Mouse (Mus musculus): Measurements from ENCODE around the gene Gm49383. TPM values are rescaled to one million over a fixed set of nuclear protein-coding genes. Genes with fewer than 3 reads are reported as not detected.
A peak's percentile ranks its signal among the peaks of the same experiment; 100 is the strongest.

The Gm49383 gene
- polyA plus RNA-seq, 1 experiment: not detected

GRCm38 (mm10) chr12:69210056-69210979, 13.4 kb upstream of the Gm49383 start:
- Histone ChIP-seq H3K27ac (ENCODE audit: control insufficient read depth, insufficient read depth, low read depth, low read length) (no peak overlapping the region), H3K36me3 (ENCODE audit: control insufficient read depth, insufficient read depth, low read length) (no peaks in the 10 kb centered on the region), H3K4me3 (ENCODE audit: control insufficient read depth, low read depth, low read length) (no peak overlapping the region), H3K27me3 (ENCODE audit: control insufficient read depth, insufficient read depth, low read length) (no peaks in the 10 kb centered on the region), H3K4me1 (ENCODE audit: control insufficient read depth, insufficient read depth, low read length) (no peaks in the 10 kb centered on the region)
- no peak for TF ChIP-seq POLR2A (IDR thresholded peaks at IDR 0.05; ENCODE audit: control insufficient read depth, low read depth, low read length)
- TF ChIP-seq CTCF (IDR thresholded peaks at IDR 0.05; ENCODE audit: control insufficient read depth, insufficient read depth, insufficient replicate concordance, low read depth, low read length): no peak

- Histone ChIP-seq H3K4me3 (ENCODE audit: control insufficient read depth, low read depth, low read length) (no peak overlapping the region), H3K27me3 (ENCODE audit: control insufficient read depth, insufficient read depth, low read length) (no peaks in the 10 kb centered on the region), H3K36me3 (ENCODE audit: control insufficient read depth, insufficient read depth, low read length) (no peaks in the 10 kb centered on the region), H3K4me1 (ENCODE audit: control insufficient read depth, insufficient read depth, low read length) (0 out of 2 replicates have a peak, but pooled peaks cover 2% of the 10 kb centered on the region), H3K27ac (ENCODE audit: control insufficient read depth, insufficient read depth, low read depth, low read length) (no peak overlapping the region)
- TF ChIP-seq CTCF (IDR thresholded peaks at IDR 0.05; ENCODE audit: control insufficient read depth, insufficient read depth, insufficient replicate concordance, low read depth, low read length) (no peak), POLR2A (IDR thresholded peaks at IDR 0.05; ENCODE audit: control insufficient read depth, low read depth, low read length) (no peak)
These were observed 11.6 kb upstream of the Gm49383 start for GRCm38 (mm10) chr12:69208520-69208919.

- H3K27me3 ChIP-seq (ENCODE audit: control insufficient read depth, insufficient read depth, low read length): no peaks in the 10 kb centered on the region
- TF ChIP-seq CTCF (IDR thresholded peaks at IDR 0.05; ENCODE audit: control insufficient read depth, insufficient read depth, insufficient replicate concordance, low read depth, low read length): no peak
- no peak overlapping the region for H3K27ac ChIP-seq (ENCODE audit: control insufficient read depth, insufficient read depth, low read depth, low read length)
- H3K4me3 ChIP-seq (ENCODE audit: control insufficient read depth, low read depth, low read length): no peak overlapping the region
- 0 out of 2 replicates have a peak, but pooled peaks cover 2% of the 10 kb centered on the region for H3K4me1 ChIP-seq (ENCODE audit: control insufficient read depth, insufficient read depth, low read length)
- no peaks in the 10 kb centered on the region for H3K36me3 ChIP-seq (ENCODE audit: control insufficient read depth, insufficient read depth, low read length)
These were observed 11.0 kb upstream of the Gm49383 start for GRCm38 (mm10) chr12:69207926-69208325.

GRCm38 (mm10) chr12:69207396-69207795, 10.5 kb upstream of the Gm49383 start:
- H3K4me3 ChIP-seq (ENCODE audit: control insufficient read depth, low read depth, low read length): no peak overlapping the region
- 0 out of 2 replicates have a peak, but pooled peaks cover 2% of the 10 kb centered on the region for H3K4me1 ChIP-seq (ENCODE audit: control insufficient read depth, insufficient read depth, low read length)
- H3K27ac ChIP-seq (ENCODE audit: control insufficient read depth, insufficient read depth, low read depth, low read length): no peak overlapping the region
- H3K27me3 ChIP-seq (ENCODE audit: control insufficient read depth, insufficient read depth, low read length): no peaks in the 10 kb centered on the region
- no peak for TF ChIP-seq CTCF (IDR thresholded peaks at IDR 0.05; ENCODE audit: control insufficient read depth, insufficient read depth, insufficient replicate concordance, low read depth, low read length)
- TF ChIP-seq POLR2A (IDR thresholded peaks at IDR 0.05; ENCODE audit: control insufficient read depth, low read depth, low read length): no peak
- no peaks in the 10 kb centered on the region for H3K36me3 ChIP-seq (ENCODE audit: control insufficient read depth, insufficient read depth, low read length)

GRCm38 (mm10) chr12:69204052-69204833, 7.3 kb upstream of the Gm49383 start, which contains the start of gene Gm49384:
Gm49384 (minus strand) TSS chr12:69204267.
- H3K4me1 ChIP-seq (ENCODE audit: control insufficient read depth, insufficient read depth, low read length): 0 out of 2 replicates have a peak, but pooled peaks cover 2% of the 10 kb centered on the region
- peak within 1 kb of the TSS; percentile 78 for H3K4me3 ChIP-seq (ENCODE audit: control insufficient read depth, low read depth, low read length)
- TF ChIP-seq CTCF (IDR thresholded peaks at IDR 0.05; ENCODE audit: control insufficient read depth, insufficient read depth, insufficient replicate concordance, low read depth, low read length) (no peak), POLR2A (IDR thresholded peaks at IDR 0.05; ENCODE audit: control insufficient read depth, low read depth, low read length) (no peak)
- no peaks in the 10 kb centered on the region for H3K36me3 ChIP-seq (ENCODE audit: control insufficient read depth, insufficient read depth, low read length)
- H3K27me3 ChIP-seq (ENCODE audit: control insufficient read depth, insufficient read depth, low read length): no peaks in the 10 kb centered on the region
- no peak within 1 kb of the TSS for H3K27ac ChIP-seq (ENCODE audit: control insufficient read depth, insufficient read depth, low read depth, low read length)

GRCm38 (mm10) chr12:69198985-69199384, 2.1 kb upstream of the Gm49383 start:
- H3K4me1 ChIP-seq (ENCODE audit: control insufficient read depth, insufficient read depth, low read length): peaks cover 5% of the 10 kb centered on the region
- H3K27ac ChIP-seq (ENCODE audit: control insufficient read depth, insufficient read depth, low read depth, low read length): peak overlapping the region; percentile 37; the same call in 1 of the 2 replicates
- no peaks in the 10 kb centered on the region for H3K27me3 ChIP-seq (ENCODE audit: control insufficient read depth, insufficient read depth, low read length)
- peak overlapping the region; percentile 74 for H3K4me3 ChIP-seq (ENCODE audit: control insufficient read depth, low read depth, low read length)
- TF ChIP-seq POLR2A (IDR thresholded peaks at IDR 0.05; ENCODE audit: control insufficient read depth, low read depth, low read length) (no peak), CTCF (IDR thresholded peaks at IDR 0.05; ENCODE audit: control insufficient read depth, insufficient read depth, insufficient replicate concordance, low read depth, low read length) (no peak)
- no peaks in the 10 kb centered on the region; the same call in 1 of the 2 replicates for H3K36me3 ChIP-seq (ENCODE audit: control insufficient read depth, insufficient read depth, low read length)

GRCm38 (mm10) chr12:69198164-69198535, 1.2 kb upstream of the Gm49383 start, which contains the start of gene Dnaaf2:
Dnaaf2 (minus strand) TSS chr12:69198429.
- Histone ChIP-seq H3K4me3 (ENCODE audit: control insufficient read depth, low read depth, low read length) (peak within 1 kb of the TSS; percentile 92), H3K27ac (ENCODE audit: control insufficient read depth, insufficient read depth, low read depth, low read length) (peak within 1 kb of the TSS; percentile 98), H3K27me3 (ENCODE audit: control insufficient read depth, insufficient read depth, low read length) (no peaks in the 10 kb centered on the region), H3K4me1 (ENCODE audit: control insufficient read depth, insufficient read depth, low read length) (peaks cover 4% of the 10 kb centered on the region), H3K36me3 (ENCODE audit: control insufficient read depth, insufficient read depth, low read length) (no peaks in the 10 kb centered on the region; the same call in 1 of the 2 replicates)
- TF ChIP-seq POLR2A (IDR thresholded peaks at IDR 0.05; ENCODE audit: control insufficient read depth, low read depth, low read length) (peak; percentile 76; the same call in 1 of the 2 replicates), CTCF (IDR thresholded peaks at IDR 0.05; ENCODE audit: control insufficient read depth, insufficient read depth, insufficient replicate concordance, low read depth, low read length) (no peak)

All from testis, adult 2 months (tissue).